Mouse (Mus musculus) cortical plate, adult 2 months (tissue): ENCODE results near the gene Cacna2d4.

ENCODE experiments used
- CTCF ChIP-seq: fragments of 200-500 bp; IDR thresholded peaks from 2 replicates; pipeline ENCODE4 v1.5.1; 2011; ENCODE audit warnings: mild to moderate bottlenecking, control low read depth, low read length; ENCODE audit not compliant: insufficient read depth; ENCODE audit errors: extremely low read depth
- POLR2A ChIP-seq: fragments of 200-500 bp; IDR thresholded peaks from 2 replicates; pipeline ENCODE4 v1.6.1; 2011; ENCODE audit warnings: mild to moderate bottlenecking, low read length, control low read depth; ENCODE audit not compliant: insufficient read depth; ENCODE audit errors: extremely low read depth

DNA sequence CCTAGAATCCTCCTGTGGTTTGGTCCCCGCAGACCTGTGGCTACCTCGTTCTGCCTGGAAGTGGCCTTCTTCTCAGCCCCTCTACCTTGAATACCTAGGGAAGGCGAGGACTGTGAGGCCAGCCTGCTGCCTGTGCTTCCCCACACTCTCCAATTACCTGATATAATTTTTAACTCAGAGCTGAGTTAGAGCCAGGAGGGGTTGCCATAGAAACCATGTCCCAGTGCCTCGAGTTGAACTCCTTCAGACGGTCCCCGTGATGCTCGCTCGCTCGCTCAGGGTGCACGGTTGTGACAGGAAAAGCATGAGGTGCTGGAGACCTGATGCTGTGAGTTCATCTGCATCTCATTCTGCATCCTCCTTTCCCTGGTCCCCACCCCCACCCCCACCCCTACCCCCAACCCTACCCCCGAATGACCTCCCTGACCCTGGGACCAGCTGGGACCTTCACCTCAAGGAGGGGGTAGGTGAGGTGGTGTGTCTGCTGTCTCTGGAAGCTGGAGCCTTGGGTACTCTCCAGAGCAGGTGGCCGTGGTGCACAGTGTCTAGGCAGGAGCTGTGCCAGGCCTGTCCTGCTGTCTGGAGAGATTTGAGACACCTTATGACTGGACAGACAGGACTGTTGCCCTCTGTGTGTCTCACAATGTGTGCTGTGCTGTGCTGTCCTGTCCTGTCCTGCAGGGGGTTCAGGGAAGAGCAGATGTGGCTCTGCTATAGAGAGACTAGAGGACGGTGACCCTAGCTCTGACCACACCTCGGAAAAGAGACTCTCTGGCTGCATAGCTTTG is 77.5 kb downstream of the Cacna2d4 start:
- TF ChIP-seq CTCF (no peak), POLR2A (no peak)
